Mouse (Mus musculus) cortical plate, adult 2 months (tissue): ENCODE measurements around the gene Fstl3. TPM values are rescaled to one million over a fixed set of nuclear protein-coding genes. Genes with fewer than 3 reads are reported as not detected.

Experiments
- H3K27ac ChIP-seq: fragments of 200-500 bp; 2 replicates; pipeline ENCODE4 v1.5.1; 2012; ENCODE audit warnings: low read length, control low read depth, inconsistent platforms; ENCODE audit not compliant: insufficient read depth
- H3K4me1 ChIP-seq: fragments of 200-500 bp; 2 replicates; pipeline ENCODE4 v1.6.1; 2011; ENCODE audit warnings: low read length; ENCODE audit not compliant: control insufficient read depth, insufficient read depth
- H3K4me3 ChIP-seq: fragments of 200-500 bp; 2 replicates; pipeline ENCODE4 v1.5.1; 2011; ENCODE audit warnings: mild to moderate bottlenecking, low read length, control low read depth; ENCODE audit not compliant: insufficient read depth
- CTCF ChIP-seq: fragments of 200-500 bp; IDR thresholded peaks from 2 replicates; pipeline ENCODE4 v1.5.1; 2011; ENCODE audit warnings: mild to moderate bottlenecking, control low read depth, low read length; ENCODE audit not compliant: insufficient read depth; ENCODE audit errors: extremely low read depth
- POLR2A ChIP-seq: fragments of 200-500 bp; IDR thresholded peaks from 2 replicates; pipeline ENCODE4 v1.6.1; 2011; ENCODE audit warnings: mild to moderate bottlenecking, low read length, control low read depth; ENCODE audit not compliant: insufficient read depth; ENCODE audit errors: extremely low read depth
- polyA plus RNA-seq: library from polyadenylated mRNA; depleted of rRNA; stranded (reverse); fragments of >200 nt; gene quantifications from 2 replicates; pipeline ENCODE4 v1.2.3, GENCODE M21; 2012

Gene Fstl3
- polyA plus RNA-seq, 1 experiment = 5.9 TPM

- Histone ChIP-seq H3K4me3 (no peak overlapping the region), H3K27ac (no peak overlapping the region), H3K4me1 (peaks cover 9% of the 10 kb centered on the region; the same call in 1 of the 2 replicates)
- TF ChIP-seq CTCF = no peak
- no peak for TF ChIP-seq POLR2A
Measured at GRCm38 (mm10) chr10:79760603-79761143, 16.4 kb upstream of the Fstl3 start.

GRCm38 (mm10) chr10:79762875-79763274 is 14.2 kb upstream of the Fstl3 start:
- TF ChIP-seq CTCF = no peak
- no peak for TF ChIP-seq POLR2A
- Histone ChIP-seq H3K4me1 (peaks cover 9% of the 10 kb centered on the region; the same call in 1 of the 2 replicates), H3K27ac (no peak overlapping the region), H3K4me3 (no peak overlapping the region)

GRCm38 (mm10) chr10:79764234-79764633 is 12.8 kb upstream of the Fstl3 start:
- Histone ChIP-seq H3K4me1 (peaks cover 9% of the 10 kb centered on the region; the same call in 1 of the 2 replicates), H3K4me3 (no peak overlapping the region), H3K27ac (no peak overlapping the region)
- no peak for TF ChIP-seq CTCF
- TF ChIP-seq POLR2A = no peak

GRCm38 (mm10) chr10:79765228-79765745 is 11.8 kb upstream of the Fstl3 start:
- Histone ChIP-seq H3K4me1 (peaks cover 9% of the 10 kb centered on the region; the same call in 1 of the 2 replicates), H3K27ac (no peak overlapping the region), H3K4me3 (peak overlapping the region; percentile 87)
- no peak for TF ChIP-seq CTCF
- TF ChIP-seq POLR2A = no peak

GRCm38 (mm10) chr10:79766001-79766507 is 11.0 kb upstream of the Fstl3 start:
- no peak for TF ChIP-seq CTCF
- no peak for TF ChIP-seq POLR2A
- Histone ChIP-seq H3K27ac (peak overlapping the region; percentile 79), H3K4me3 (peak overlapping the region; percentile 87), H3K4me1 (peaks cover 9% of the 10 kb centered on the region; the same call in 1 of the 2 replicates)

- Histone ChIP-seq H3K4me3 (peak within 1 kb of the TSS; percentile 87), H3K4me1 (peaks cover 9% of the 10 kb centered on the region; the same call in 1 of the 2 replicates), H3K27ac (peak within 1 kb of the TSS; percentile 79)
- no peak for TF ChIP-seq POLR2A
- no peak for TF ChIP-seq CTCF
Measured at GRCm38 (mm10) chr10:79766508-79767325, 10.4 kb upstream of the Fstl3 start, which contains the start of gene Rnf126. Gene Rnf126, minus strand, starts transcription at chr10:79766952.

- H3K27ac ChIP-seq = peak overlapping the region; percentile 52
Measured at GRCm38 (mm10) chr10:79767372-79768244, 9.5 kb upstream of the Fstl3 start.

GRCm38 (mm10) chr10:79768400-79768799 is 8.7 kb upstream of the Fstl3 start:
- Histone ChIP-seq H3K27ac (peak overlapping the region; percentile 6; the same call in 1 of the 2 replicates), H3K4me1 (peaks cover 7% of the 10 kb centered on the region; the same call in 1 of the 2 replicates), H3K4me3 (peak overlapping the region; percentile 87)
- TF ChIP-seq POLR2A = no peak
- peak; percentile 91 for TF ChIP-seq CTCF

More at GRCm38 (mm10) chr10:79767372-79768244, 9.5 kb upstream of the Fstl3 start:
- no peak for TF ChIP-seq CTCF
- TF ChIP-seq POLR2A = peak; percentile 84; the same call in 1 of the 2 replicates
- H3K4me3 ChIP-seq = peak overlapping the region; percentile 87
- peaks cover 9% of the 10 kb centered on the region; the same call in 1 of the 2 replicates for H3K4me1 ChIP-seq

GRCm38 (mm10) chr10:79769329-79769728 is 7.7 kb upstream of the Fstl3 start:
- no peak overlapping the region for H3K4me3 ChIP-seq
- TF ChIP-seq CTCF (no peak), POLR2A (no peak)
- H3K4me1 ChIP-seq = peaks cover 4% of the 10 kb centered on the region; the same call in 1 of the 2 replicates
- no peak overlapping the region for H3K27ac ChIP-seq
